Comparison of ENCODE assay signal across 7 mouse cellular contexts in genomic region chr10:106632171-106632935, GRCm38 (mm10).
DNase-seq lines count a peak whose midpoint lies in the region; ATAC-seq and TF ChIP-seq lines count a peak whose summit lies in the region.

No protein-coding gene starts in this region.

- H3K4me1 ChIP-seq in lung, postnatal 0 days (ENCODE audit: insufficient read depth, low read depth, low read length): no peaks in the 10 kb centered on the region
- no peaks in the 10 kb centered on the region for H3K4me1 ChIP-seq in embryonic fibroblast, embryonic 13.5 days (ENCODE audit: control insufficient read depth, insufficient read depth, low read length)
- H3K4me1 ChIP-seq in olfactory bulb, adult 2 months (ENCODE audit: control insufficient read depth, insufficient read depth, low read length): no peaks in the 10 kb centered on the region

- DNase-seq in lung, postnatal 0 days (ENCODE audit: low spot score): peak; percentile 6
- no peak for DNase-seq in lung, postnatal 10 days
- DNase-seq in layer of hippocampus, adult 18-20 months (ENCODE audit: low spot score in 2 of 2): peak; percentile 45 to 85
- DNase-seq in thymus, postnatal 36 days: no peak
- no peak for DNase-seq in ovary, adult 18-20 months (ENCODE audit: low spot score)

- 26% methylated on average over 18 of the region's 18 CpGs for WGBS in lung, postnatal 0 days
- WGBS in olfactory bulb, adult 2 months: 12% methylated on average over 18 of the region's 18 CpGs

- no peak for TF ChIP-seq POLR2A in embryonic fibroblast, embryonic 13.5 days (IDR thresholded peaks at IDR 0.05; ENCODE audit: low read depth, low read length)
- no peak for TF ChIP-seq POLR2A in olfactory bulb, adult 2 months (IDR thresholded peaks at IDR 0.05; ENCODE audit: insufficient read depth, low read depth, low read length)

- no peak for TF ChIP-seq CTCF in lung, postnatal 0 days (IDR thresholded peaks at IDR 0.05)
- TF ChIP-seq CTCF in embryonic fibroblast, embryonic 13.5 days (IDR thresholded peaks at IDR 0.05; ENCODE audit: borderline replicate concordance, insufficient read depth, low read length): no peak
- TF ChIP-seq CTCF in olfactory bulb, adult 2 months (IDR thresholded peaks at IDR 0.05; ENCODE audit: insufficient read depth, low read depth, low read length): no peak

- no peak for ATAC-seq in lung, postnatal 0 days

- no peaks in the 10 kb centered on the region for H3K9me3 ChIP-seq in lung, postnatal 0 days (ENCODE audit: low read length)

- no peak overlapping the region for H3K27ac ChIP-seq in lung, postnatal 0 days (ENCODE audit: low read length)
- no peak overlapping the region for H3K27ac ChIP-seq in embryonic fibroblast, embryonic 13.5 days (ENCODE audit: insufficient read depth, low read length)
- H3K27ac ChIP-seq in olfactory bulb, adult 2 months (ENCODE audit: insufficient read depth, low read depth, low read length): peak overlapping the region; percentile 73

- H3K9ac ChIP-seq in lung, postnatal 0 days (replicated peaks; ENCODE audit: low read depth): no peak overlapping the region

- H3K27me3 ChIP-seq in lung, postnatal 0 days (replicated peaks; ENCODE audit: insufficient read depth, low read length): no peaks in the 10 kb centered on the region

- no peak for TF ChIP-seq EP300 in lung, postnatal 0 days (IDR thresholded peaks at IDR 0.05)

- H3K36me3 ChIP-seq in lung, postnatal 0 days (ENCODE audit: insufficient read depth, low read length): no peaks in the 10 kb centered on the region

- peak overlapping the region; percentile 37 for H3K4me3 ChIP-seq in lung, postnatal 0 days (ENCODE audit: low read depth, low read length)
- H3K4me3 ChIP-seq in embryonic fibroblast, embryonic 13.5 days (ENCODE audit: insufficient read depth, low read length): peak overlapping the region; percentile 32; the same call in 1 of the 2 replicates
- peak overlapping the region; percentile 37 for H3K4me3 ChIP-seq in olfactory bulb, adult 2 months (ENCODE audit: insufficient read depth, low read depth, low read length)

- peak overlapping the region; percentile 50 for H3K4me2 ChIP-seq in lung, postnatal 0 days (replicated peaks; ENCODE audit: low read depth, low read length)

Comparison
In these comparisons a context has a peak if more than half of its experiments do, and no peak if none do; other contexts are left out.
1. DNase-seq: peak in lung, postnatal 0 days (single experiment) and layer of hippocampus, adult 18-20 months (2 of 2); none in lung, postnatal 10 days (single experiment), thymus, postnatal 36 days (0 of 2) and ovary, adult 18-20 months (single experiment).
2. Peak in every context shown above with its lines, with median percentiles within 50 percentile points of each other: H3K4me3 ChIP-seq.